Mouse (Mus musculus) urinary bladder, adult 2 months (tissue): ENCODE results near the gene Inafm1. TPM values are rescaled to one million over a fixed set of nuclear protein-coding genes. Genes with fewer than 3 reads are reported as not detected.
"Not testable (repeated sequence)": the region's sequence is repeated elsewhere in the genome, so short reads cannot be mapped to it uniquely, and the experiment has no call there.

Source experiments
- DNase-seq: peaks from one replicate; pipeline ENCODE4 v3.0.0; 2022; ENCODE audit warnings: low spot score
- polyA plus RNA-seq: library from polyadenylated mRNA; depleted of rRNA; stranded (reverse); fragments of >200 nt; gene quantifications from 2 replicates; pipeline ENCODE4 v1.2.3, GENCODE M21; 2012; rRNA removed

Inafm1 gene
- polyA plus RNA-seq, 1 experiment, result 26.5 TPM

GRCm38 (mm10) chr7:16263015-16263787 is 10.2 kb downstream of the Inafm1 start:
- no peak for DNase-seq

DNA sequence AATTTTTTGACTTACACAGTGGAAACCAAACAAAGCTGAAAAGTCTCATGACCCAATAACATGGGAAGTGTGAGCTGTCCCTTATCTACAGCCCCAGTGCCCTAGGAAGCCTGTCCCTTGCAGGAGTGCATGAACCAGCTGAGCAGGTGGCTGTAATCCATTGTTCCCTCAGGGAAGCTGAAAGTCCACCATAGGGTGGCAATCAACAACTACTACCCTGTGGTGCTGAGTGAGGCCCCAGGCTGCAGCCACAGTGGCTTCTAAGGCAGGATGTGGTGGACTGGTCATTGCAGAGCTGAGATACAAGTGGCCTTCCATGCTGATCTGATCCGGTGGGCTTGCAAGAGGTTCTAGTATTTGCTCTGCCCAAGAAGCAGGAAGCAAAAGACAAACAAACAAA is 12.3 kb downstream of the Inafm1 start:
- no peak for DNase-seq

DNA sequence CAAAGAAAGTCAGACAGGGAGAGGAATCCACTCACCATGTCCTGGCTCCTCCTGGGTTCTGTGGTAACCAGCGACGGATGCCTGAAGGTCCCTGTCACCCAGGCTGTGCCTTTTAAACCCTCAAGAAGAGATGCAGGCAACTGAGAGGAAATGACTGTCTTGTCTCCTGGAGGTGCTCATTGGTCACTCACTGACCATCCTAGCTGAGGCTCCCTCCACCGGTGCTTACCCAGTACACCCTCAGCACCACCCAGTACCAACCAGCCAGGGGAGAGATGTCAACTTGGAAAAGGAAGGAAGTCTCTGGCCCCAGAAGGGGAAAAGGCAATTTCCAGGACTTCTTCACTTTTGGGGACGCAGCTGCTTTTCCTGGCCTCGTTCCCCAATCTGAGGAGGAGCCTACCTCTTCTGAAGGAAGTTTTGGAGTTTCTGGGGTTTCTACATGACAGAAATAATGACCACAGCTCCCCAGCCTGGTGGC is 14.3 kb downstream of the Inafm1 start, which contains the start of gene C5ar1:
TSS of gene C5ar1 (minus strand) at position 431 of the 481 bp plus-strand sequence.
- DNase-seq, result no peak

DNA sequence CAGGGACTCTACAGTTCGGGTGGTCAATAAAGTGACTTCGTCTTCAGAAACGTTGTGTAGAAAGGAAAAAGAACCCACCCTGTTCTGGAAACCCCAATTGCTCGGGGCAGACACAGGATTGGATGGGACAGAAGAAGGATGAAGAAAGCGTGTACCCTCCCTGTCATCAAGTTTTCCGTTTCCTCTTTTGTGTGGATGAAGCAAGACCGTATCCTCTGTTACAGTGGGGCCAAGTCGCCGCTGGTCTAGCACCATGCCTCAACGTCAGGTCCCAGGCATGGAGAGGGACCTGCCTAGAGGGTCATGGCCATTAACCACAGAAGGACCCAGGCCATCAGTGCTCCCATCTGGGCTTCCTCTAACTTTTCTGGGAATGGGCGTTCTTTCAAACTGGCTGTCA is 15.6 kb downstream of the Inafm1 start:
- DNase-seq, result no peak

- DNase-seq, result not testable (repeated sequence)
Measured at GRCm38 (mm10) chr7:16255963-16256362, 17.5 kb downstream of the Inafm1 start.

- no peak for DNase-seq
Measured at GRCm38 (mm10) chr7:16254195-16254594, 19.2 kb downstream of the Inafm1 start.

DNA sequence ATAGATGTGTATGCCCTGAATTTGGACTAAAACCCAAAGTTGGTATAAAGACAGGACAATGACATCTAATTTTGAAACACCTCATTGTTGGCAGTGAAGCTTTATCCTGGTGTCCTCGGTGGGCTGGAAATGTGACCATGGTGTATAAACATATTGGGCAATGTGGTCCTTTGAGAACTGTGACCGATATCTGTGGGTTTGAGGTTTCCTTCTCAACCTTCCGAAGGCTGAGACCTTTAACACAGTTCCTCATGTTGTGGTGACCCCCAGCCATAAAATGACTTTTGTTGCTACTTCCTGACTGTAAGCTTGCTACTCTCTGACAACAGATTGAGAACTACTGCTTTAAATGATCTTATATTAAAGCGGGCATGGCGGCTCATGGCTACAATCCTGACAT is 22.7 kb downstream of the Inafm1 start:
- DNase-seq, result no peak

DNA sequence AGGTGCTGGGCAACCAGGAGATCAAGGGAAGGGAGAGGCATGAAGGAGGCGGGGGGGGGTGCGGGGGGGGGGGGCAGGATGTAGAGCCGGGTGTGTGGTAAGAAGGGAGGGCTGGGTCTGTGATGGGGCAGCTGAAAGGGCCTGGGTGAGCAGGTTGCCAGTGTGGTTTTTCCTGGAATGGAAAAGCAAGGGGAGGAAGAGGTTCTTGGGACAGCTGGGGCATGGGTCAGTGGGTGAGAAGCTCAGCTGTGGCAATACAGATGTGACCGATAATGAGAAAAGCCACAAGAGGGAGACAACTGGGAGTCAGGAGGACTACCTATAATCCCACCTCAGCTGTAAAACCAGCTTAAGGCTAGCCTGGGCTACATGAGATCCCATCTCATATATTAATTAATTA is 27.5 kb downstream of the Inafm1 start:
- DNase-seq, result no peak

DNA sequence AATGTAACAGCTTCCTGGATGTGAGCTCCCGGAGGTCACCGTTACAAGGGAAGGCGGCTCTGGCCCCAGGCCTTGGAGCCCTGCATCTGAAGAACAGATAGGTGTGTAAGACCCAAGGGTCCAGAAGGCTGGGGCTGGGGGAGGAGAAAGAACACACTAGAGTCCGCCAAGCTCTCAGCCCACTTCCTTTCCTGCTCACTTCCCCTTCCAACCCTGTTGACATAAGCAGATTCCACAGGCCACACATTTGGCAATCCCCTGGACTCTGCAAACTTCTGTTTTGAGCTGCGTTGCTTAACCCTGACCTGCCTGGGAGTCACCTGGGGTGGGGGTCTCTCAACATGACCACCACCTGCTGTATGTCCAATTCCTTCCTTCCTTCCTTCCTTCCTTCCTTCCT is 29.4 kb downstream of the Inafm1 start, which contains the start of gene C5ar2:
TSS of gene C5ar2 (minus strand) at position 88 of the 400 bp plus-strand sequence.
- DNase-seq, result no peak

- no peak for DNase-seq
Measured at GRCm38 (mm10) chr7:16242198-16242597, 31.2 kb downstream of the Inafm1 start.

GRCm38 (mm10) chr7:16241787-16242186 is 31.6 kb downstream of the Inafm1 start:
- no peak for DNase-seq

DNA sequence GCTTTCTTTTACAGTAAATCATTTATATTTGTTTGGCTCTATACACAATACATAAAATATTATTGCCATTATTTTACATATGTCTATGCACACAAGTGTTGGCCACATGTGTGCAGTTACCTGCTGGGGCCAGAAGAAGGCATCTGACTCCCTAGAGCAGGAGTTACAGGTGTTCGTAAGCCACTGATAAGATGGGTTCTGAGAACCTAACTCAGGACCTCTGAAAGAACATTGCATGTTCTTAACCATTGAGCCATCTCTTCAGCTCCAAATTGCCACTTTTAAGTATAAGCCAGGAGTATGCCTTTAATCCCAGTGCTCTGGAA is 32.5 kb downstream of the Inafm1 start:
- DNase-seq, result no peak

GRCm38 (mm10) chr7:16240281-16240977 is 33.0 kb downstream of the Inafm1 start:
- no peak for DNase-seq

DNA sequence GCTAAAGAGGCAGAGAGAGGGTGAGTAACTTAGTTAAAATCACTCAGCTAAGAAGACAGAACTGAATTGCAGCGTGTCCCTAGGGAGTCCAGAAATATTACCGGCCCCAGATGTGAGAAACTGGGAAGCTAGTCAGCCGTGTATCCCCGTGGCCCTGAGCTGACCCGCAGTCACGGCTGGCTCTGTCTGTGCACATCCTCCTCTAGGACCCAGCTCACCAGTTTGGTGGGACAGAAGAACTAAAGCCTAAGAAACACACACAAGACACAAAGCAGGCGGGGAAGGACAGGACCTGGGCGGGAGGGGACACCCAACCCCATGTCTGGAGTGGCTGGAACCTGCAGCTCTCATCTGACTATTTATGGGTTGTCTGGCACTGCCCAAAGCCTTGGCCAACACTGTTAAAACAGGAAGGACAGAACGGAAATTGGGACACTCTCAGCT is 33.8 kb downstream of the Inafm1 start:
- DNase-seq, result no peak

- no peak for DNase-seq
Measured at GRCm38 (mm10) chr7:16229869-16230268, 43.5 kb downstream of the Inafm1 start.

Other genes with a start within 250 kb of the Inafm1 start
- gene Bicra, start 225.7 kb downstream of the Inafm1 start, polyA plus RNA-seq, result 3.3 and 7.9 TPM in 2 replicates
- gene Zfp541, start 211.8 kb downstream of the Inafm1 start, polyA plus RNA-seq, result 0.06 and 0.07 TPM in 2 replicates
- gene Napa, start 175.2 kb downstream of the Inafm1 start, polyA plus RNA-seq, result 172 and 208 TPM in 2 replicates
- 27.2 and 28.0 TPM in 2 replicates for gene Kptn, start 153.7 kb downstream of the Inafm1 start, polyA plus RNA-seq
- 3.8 and 6.6 TPM in 2 replicates for gene Slc8a2, start 143.8 kb downstream of the Inafm1 start, polyA plus RNA-seq
- 38.4 and 47.7 TPM in 2 replicates for gene Meis3, start 98.5 kb downstream of the Inafm1 start, polyA plus RNA-seq
- 13.8 and 15.2 TPM in 2 replicates for gene Dhx34, start 51.6 kb downstream of the Inafm1 start, polyA plus RNA-seq
- 1.6 and 1.7 TPM in 2 replicates for gene C5ar2, start 29.5 kb downstream of the Inafm1 start, polyA plus RNA-seq
- gene C5ar1, start 14.1 kb downstream of the Inafm1 start, polyA plus RNA-seq, result 11.8 and 16.8 TPM in 2 replicates
- 61.4 and 104 TPM in 2 replicates for gene Ccdc9, start 13.2 kb upstream of the Inafm1 start, polyA plus RNA-seq
- gene Bbc3, start 34.8 kb upstream of the Inafm1 start, polyA plus RNA-seq, result 5.0 and 5.2 TPM in 2 replicates
- 82.4 and 93.7 TPM in 2 replicates for gene Sae1, start 114.2 kb upstream of the Inafm1 start, polyA plus RNA-seq
- gene Zc3h4, start 127.3 kb upstream of the Inafm1 start, polyA plus RNA-seq, result 23.2 and 29.9 TPM in 2 replicates
- 59.4 and 67.6 TPM in 2 replicates for gene Tmem160, start 179.2 kb upstream of the Inafm1 start, polyA plus RNA-seq
- gene Npas1, start 204.1 kb upstream of the Inafm1 start, polyA plus RNA-seq, result 0.10 TPM in 1 of 2 replicates, not detected in the other